Mouse (Mus musculus): Measurements from ENCODE around the gene Fbxo42.

GRCm38 (mm10) chr4:141178500-141178899, 30.8 kb downstream of the Fbxo42 start:
- TF ChIP-seq FLI1 (IDR thresholded peaks at IDR 0.05; ENCODE audit: low read length) (no peak), GATA1 (IDR thresholded peaks at IDR 0.05; ENCODE audit: borderline replicate concordance, low read length) (no peak)

Measured in megakaryocyte, embryonic 14.5 days (primary cell).